Mouse (Mus musculus): Measurements from ENCODE around the gene Mrvi1.

Gene Mrvi1

DNA sequence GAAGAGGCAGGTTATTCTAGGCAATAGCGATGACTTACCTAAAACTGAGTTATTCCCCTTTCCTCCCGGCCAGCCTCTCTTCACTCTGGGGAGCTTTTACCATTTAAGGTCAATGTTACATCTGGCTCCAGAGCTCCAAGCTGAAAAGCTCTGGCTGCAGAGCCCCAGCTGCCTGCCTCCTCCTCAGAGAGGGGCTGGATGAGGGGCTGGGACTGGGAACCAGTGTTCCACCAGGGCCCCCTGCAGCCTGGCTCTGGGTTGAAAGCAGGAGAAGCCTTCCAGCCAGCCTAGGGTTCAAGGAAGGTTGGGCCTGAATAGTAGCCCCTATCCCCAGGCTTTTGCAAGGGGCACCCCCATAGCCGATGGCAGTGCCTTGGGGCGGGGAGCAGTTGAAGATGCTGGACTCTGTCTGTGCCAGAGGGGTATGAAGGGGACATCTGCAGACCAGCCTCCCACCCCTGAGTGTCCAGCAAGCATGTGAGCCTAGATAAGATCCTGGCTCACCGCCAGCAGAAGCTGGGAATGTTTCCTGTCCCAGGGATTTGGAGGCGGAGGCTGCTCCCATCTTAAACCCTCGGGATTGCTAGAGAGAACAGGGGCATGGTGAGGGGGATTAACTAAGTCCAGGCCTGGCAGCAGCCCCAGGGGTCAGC is at the start of gene Mrvi1:
Gene Mrvi1, minus strand, starts transcription at position 409 of the 653 bp plus-strand sequence.
- no peak for DNase-seq (ENCODE audit: low read depth)

DNA sequence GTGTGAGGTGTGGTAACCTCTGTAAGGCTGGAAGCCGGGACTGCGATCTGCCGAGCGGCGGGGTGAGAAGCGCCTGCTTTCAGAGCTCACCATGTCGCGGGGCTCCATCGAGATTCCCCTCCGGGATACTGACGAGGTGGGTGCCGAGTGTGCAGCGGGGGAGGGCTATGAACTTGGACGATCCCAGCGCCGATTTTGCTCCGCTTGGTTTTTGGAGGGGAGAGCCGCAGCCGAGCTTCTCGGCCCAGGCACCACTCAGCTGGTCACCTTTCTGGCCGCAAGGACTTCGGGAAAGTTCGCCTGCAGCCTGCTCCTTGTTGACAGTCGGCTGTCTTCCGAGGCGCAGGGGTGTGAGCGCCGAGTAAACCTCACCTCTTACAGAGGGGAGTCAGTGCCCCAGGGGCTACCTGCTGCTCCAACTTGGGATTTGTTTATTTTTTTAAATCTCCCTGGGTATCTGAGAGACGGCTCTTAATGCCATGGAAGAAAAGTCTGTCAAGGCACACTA is 46.8 kb upstream of the Mrvi1 start:
- no peak for DNase-seq (ENCODE audit: low read depth)

DNA sequence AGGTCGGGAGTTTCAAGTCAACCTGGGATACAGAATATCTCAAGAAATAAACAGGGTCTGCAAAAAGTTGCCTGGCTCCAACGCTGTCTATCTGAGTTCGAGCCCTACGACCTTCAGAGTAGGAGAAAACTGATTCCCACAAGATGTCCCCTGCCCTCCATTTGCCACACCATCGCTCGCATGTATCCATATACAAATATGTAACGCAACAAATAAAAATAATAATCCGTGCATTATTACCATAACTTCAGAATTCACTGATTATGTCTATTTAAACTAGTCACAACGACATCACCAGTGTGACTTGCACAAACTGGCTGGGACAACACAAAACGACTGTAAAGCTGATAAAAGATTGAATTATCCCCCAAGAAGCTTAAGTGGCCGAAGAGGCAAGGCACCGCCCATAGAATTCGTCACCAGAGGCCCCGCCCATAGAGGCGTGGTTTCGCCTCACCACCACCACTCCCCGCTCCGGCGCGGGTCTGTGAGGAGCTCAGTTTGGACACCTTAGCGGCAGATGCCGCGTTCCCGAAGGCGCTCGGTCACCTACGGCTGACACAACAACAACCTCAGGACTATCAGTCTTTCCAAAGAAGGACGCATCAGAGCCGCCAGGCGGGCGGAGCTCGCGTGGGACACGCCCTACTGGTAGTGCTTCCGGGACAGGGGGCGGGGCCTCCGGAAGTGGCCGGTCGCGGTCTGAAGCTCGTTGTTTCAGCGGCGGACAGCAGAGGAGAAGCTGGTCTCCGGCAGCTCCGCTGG is 46.2 kb upstream of the Mrvi1 start, which contains the start of gene Ctr9:
Gene Ctr9, plus strand, starts transcription at position 671 of the 765 bp plus-strand sequence.
- peak; percentile 93 for DNase-seq (ENCODE audit: low read depth)

DNA sequence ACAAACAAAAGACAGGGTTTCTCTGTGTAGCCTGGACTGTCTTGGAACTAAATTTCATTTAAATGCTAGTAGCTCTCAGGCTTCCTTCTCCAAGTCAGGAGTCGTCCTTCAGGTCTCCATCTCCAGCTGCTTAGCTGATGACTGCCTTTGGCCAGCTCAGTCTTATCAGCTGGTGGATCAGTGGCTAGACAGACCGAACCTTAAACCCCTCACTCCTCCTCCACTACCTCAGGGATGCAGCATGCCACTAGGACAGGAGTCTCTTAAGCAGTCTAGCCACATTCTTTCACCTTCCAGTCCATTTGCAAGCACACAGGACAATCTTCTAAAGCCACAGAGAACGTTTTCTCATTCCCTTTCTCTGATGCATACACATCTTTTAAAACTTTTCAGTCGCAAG is 42.7 kb upstream of the Mrvi1 start:
- DNase-seq (ENCODE audit: low read depth): no peak

DNA sequence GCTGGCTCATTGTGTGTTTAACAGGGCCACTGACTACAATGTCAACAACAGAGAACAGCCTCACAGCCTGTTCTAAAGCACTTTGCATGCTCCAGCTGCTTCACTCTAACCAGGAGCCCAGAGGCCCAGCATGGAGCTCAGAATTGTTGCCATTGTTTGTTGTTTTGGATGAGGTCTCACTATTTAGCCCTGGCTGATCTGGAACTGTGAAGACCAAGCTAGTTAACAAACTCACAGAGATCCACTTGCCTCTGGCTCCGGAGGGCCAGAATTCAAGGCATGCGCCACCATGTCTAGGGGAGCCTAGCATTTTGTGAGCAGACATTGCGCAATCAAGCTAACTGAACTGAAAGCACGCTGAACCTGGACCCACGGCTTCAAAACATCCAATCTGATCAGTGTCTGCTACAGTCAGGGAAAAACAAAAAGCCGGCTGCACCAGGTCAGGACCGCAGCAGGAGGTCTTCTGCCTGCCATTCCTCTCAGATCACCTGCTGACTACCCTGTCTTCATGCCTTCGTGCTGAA is 41.9 kb upstream of the Mrvi1 start:
- peak; percentile 50 for DNase-seq (ENCODE audit: low read depth)

- no peak for DNase-seq (ENCODE audit: low read depth)
Observed at GRCm38 (mm10) chr7:111020814-111021213, 38.6 kb upstream of the Mrvi1 start.

DNA sequence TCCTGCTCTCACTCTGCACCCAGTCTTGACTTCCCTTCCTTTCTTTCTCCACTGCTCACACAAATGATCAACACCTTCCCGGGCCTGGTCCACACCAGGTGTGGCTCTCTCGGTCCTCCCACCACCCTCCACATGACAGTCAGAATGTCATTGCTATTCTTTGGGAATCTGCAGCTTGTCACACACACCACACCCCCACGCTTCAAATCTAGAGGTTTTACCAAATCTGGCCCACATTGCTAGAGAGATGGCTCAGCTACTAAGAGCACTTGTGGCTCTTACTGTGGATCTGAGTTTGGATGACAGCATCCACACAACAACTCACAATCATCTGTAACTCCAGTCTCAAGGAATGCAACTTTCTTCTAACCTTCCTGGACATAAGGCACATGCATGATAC is 34.7 kb upstream of the Mrvi1 start:
- DNase-seq (ENCODE audit: low read depth): no peak

DNA sequence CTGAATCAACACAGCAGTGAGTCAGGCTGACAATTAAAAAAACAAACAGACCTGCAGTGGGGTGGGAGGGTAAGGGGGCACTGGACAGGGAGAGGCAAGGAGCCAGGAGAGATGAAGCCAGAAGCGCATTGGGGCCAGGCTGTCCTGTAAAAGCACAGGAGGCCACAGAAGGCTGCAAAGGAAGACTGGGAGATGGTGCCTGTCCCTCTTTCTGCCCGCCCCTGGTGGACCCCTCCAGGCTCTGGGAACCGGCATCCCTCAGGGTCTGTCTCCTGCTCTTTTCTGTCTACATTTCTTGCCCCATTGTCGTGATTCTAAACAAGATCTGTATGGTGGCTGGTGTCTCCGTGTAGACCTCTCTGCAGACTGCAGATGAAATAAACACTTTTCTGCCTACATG is 33.5 kb upstream of the Mrvi1 start:
- DNase-seq (ENCODE audit: low read depth): no peak

- DNase-seq (ENCODE audit: low read depth): peak; percentile 92
Observed at GRCm38 (mm10) chr7:111014893-111015292, 32.6 kb upstream of the Mrvi1 start.

DNA sequence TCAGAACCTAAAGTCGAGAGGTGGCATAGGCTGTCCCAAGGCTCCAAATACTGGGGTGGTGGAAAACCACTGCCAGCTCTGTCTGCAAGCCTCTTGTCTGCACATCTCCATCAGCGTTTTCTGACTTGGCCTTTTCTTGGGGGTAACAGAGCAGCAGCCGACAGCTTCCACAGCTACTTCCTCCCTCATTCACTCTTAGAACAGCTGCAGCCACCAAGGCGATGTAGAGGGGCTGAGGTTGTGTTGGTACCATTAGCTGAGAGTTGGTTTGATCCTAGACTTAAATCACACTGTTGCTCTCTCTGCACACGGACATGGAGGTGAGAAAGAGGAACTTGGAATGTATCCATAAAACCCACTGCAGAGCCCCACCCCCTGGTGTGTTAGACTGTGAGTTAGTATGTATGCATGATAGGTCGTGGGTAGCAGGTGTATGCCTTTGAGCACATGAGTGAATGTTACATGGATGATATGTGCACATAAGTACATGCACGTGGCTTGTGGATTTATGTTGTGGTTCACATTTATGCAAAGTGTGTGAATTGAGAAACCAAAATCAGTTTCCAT is 31.9 kb upstream of the Mrvi1 start:
- peak; percentile 55 for DNase-seq (ENCODE audit: low read depth)

DNA sequence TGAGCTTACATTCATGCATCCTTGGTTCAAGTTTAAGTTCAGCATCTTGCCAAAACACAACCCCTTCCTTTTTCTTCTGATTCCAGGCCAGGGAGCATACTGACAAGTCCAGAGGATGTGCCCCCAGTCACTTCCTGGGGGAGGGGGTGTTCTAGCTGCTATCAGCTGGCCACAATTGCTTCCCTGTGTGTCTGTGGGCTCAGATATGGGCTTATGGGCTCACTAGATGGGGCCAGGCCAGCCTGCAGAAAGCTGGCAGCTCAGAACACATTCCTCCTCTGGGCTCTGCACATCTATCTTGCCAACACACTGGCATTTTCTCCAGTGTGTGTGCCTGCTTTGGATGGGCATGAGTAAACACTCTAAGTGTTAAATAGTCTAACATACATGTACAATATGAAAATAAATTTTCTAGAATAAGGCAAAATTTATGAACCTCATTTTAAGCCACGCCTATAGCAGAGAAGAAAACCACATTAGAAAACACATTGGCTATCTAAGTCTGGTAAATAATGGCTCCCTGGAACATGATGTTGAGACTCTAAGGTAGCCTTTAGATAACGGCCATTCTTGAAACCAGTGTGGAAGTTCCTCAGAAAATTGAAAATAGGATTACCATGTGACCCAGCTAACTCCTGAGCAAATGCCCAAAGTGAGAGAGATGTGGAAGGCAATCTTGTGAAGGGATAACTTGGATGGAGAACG is 22.0 kb upstream of the Mrvi1 start:
- peak; percentile 79 for DNase-seq (ENCODE audit: low read depth)

GRCm38 (mm10) chr7:110998887-110999827 is 16.9 kb upstream of the Mrvi1 start:
- DNase-seq (ENCODE audit: low read depth): peak; percentile 30

- DNase-seq (ENCODE audit: low read depth): no peak
Observed at GRCm38 (mm10) chr7:110991221-110991494, 8.9 kb upstream of the Mrvi1 start.

GRCm38 (mm10) chr7:110990356-110991220 is 8.3 kb upstream of the Mrvi1 start:
- peak; percentile 55 for DNase-seq (ENCODE audit: low read depth)

GRCm38 (mm10) chr7:110989286-110989879 is 7.1 kb upstream of the Mrvi1 start:
- no peak for DNase-seq (ENCODE audit: low read depth)

GRCm38 (mm10) chr7:110988081-110988480 is 5.8 kb upstream of the Mrvi1 start:
- no peak for DNase-seq (ENCODE audit: low read depth)

- no peak for DNase-seq (ENCODE audit: low read depth)
Observed at GRCm38 (mm10) chr7:110985581-110986265, 3.5 kb upstream of the Mrvi1 start.

DNA sequence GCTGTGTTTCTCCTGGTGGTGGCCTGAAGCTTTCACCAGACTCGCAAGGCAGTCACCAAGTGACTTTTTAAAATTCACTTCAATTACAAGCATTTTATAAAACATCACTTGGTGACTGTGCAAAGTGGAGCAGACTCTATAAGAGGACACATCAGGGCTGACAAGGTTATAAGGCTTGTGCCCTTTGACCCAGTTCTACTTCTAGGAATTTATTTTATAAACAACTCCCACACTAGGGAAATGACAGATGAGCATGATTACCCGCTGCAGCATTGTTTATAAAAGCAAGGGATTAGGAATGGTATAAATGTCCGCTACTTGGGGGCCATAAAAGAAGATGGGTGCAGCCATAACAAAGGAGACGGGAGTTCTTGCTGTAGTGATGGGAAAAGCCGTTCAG is 1.4 kb upstream of the Mrvi1 start:
- DNase-seq (ENCODE audit: low read depth): no peak

DNA sequence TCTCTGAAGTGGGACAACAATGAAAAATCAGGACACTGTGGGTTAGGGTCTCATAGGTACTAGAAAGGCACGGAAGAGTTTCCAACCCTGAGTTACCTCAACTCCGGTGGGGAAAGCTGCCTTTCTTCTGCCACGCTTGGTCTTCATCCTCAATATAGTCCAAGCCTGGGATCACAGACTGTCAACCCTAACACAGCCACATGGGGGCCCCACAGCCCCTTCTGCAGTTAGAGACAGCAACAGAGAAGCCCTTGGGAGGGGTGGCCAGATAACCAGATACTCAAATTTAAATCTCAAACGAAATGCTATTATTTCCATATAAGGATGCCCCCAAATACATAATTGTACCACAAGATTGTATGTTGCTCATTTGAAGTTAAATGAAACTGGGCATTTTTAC is 503 bp upstream of the Mrvi1 start:
- DNase-seq (ENCODE audit: low read depth): peak; percentile 57

Measured in 416B (cell line).